Mouse (Mus musculus): ENCODE measurements around the gene Pard6b.

GRCm38 (mm10) chr2:168045771-168046170, 35.0 kb upstream of the Pard6b start:
- no peak for TF ChIP-seq CTCF (IDR thresholded peaks at IDR 0.05; ENCODE audit: borderline replicate concordance, extremely low read depth, insufficient read depth, insufficient read length)
- no peak for TF ChIP-seq POLR2A (IDR thresholded peaks at IDR 0.05; ENCODE audit: borderline replicate concordance, extremely low read depth, insufficient read depth, insufficient read length, poor library complexity, severe bottlenecking)
